Mouse (Mus musculus): Measurements from ENCODE around the gene Ccdc174.
"Not testable (repeated sequence)": the region's sequence is repeated elsewhere in the genome, so short reads cannot be mapped to it uniquely, and the experiment has no call there.

Ccdc174 gene

GRCm38 (mm10) chr6:91877885-91878651 is at the start of gene Ccdc174:
TSS of gene Ccdc174 (plus strand) at chr6:91878053.
- peak; percentile 42 for DNase-seq (ENCODE audit: low spot score)

GRCm38 (mm10) chr6:91832863-91833440 is 44.9 kb upstream of the Ccdc174 start:
- DNase-seq (ENCODE audit: low spot score), result no peak

GRCm38 (mm10) chr6:91839010-91839871 is 38.6 kb upstream of the Ccdc174 start:
- DNase-seq (ENCODE audit: low spot score), result no peak

- DNase-seq (ENCODE audit: low spot score), result no peak
Measured at GRCm38 (mm10) chr6:91842897-91843627, 34.8 kb upstream of the Ccdc174 start.

- no peak for DNase-seq (ENCODE audit: low spot score)
Measured at GRCm38 (mm10) chr6:91843628-91844153, 34.2 kb upstream of the Ccdc174 start.

GRCm38 (mm10) chr6:91852550-91852949 is 25.3 kb upstream of the Ccdc174 start:
- no peak for DNase-seq (ENCODE audit: low spot score)

GRCm38 (mm10) chr6:91858339-91858738 is 19.5 kb upstream of the Ccdc174 start:
- no peak for DNase-seq (ENCODE audit: low spot score)

- no peak for DNase-seq (ENCODE audit: low spot score)
Measured at GRCm38 (mm10) chr6:91862848-91863247, 15.0 kb upstream of the Ccdc174 start.

GRCm38 (mm10) chr6:91864595-91864994 is 13.3 kb upstream of the Ccdc174 start:
- no peak for DNase-seq (ENCODE audit: low spot score)

GRCm38 (mm10) chr6:91865601-91866000 is 12.3 kb upstream of the Ccdc174 start:
- DNase-seq (ENCODE audit: low spot score), result no peak

- DNase-seq (ENCODE audit: low spot score), result no peak
Measured at GRCm38 (mm10) chr6:91868091-91868490, 9.8 kb upstream of the Ccdc174 start.

GRCm38 (mm10) chr6:91872781-91873180 is 5.1 kb upstream of the Ccdc174 start:
- no peak for DNase-seq (ENCODE audit: low spot score)

- DNase-seq (ENCODE audit: low spot score), result no peak
Measured at GRCm38 (mm10) chr6:91883859-91884258, 6.0 kb downstream of the Ccdc174 start.

- no peak for DNase-seq (ENCODE audit: low spot score)
Measured at GRCm38 (mm10) chr6:91889255-91889906, 11.5 kb downstream of the Ccdc174 start.

- no peak for DNase-seq (ENCODE audit: low spot score)
Measured at GRCm38 (mm10) chr6:91890615-91891014, 12.8 kb downstream of the Ccdc174 start.

GRCm38 (mm10) chr6:91891776-91892175 is 13.9 kb downstream of the Ccdc174 start:
- DNase-seq (ENCODE audit: low spot score), result no peak

GRCm38 (mm10) chr6:91896783-91897182 is 18.9 kb downstream of the Ccdc174 start:
- no peak for DNase-seq (ENCODE audit: low spot score)

- peak; percentile 25 for DNase-seq (ENCODE audit: low spot score)
Measured at GRCm38 (mm10) chr6:91901505-91901904, 23.7 kb downstream of the Ccdc174 start.

GRCm38 (mm10) chr6:91902509-91902908 is 24.7 kb downstream of the Ccdc174 start, which contains the start of gene 4930590J08Rik:
TSS of gene 4930590J08Rik (plus strand) at chr6:91902809.
- DNase-seq (ENCODE audit: low spot score), result not testable (repeated sequence)

- no peak for DNase-seq (ENCODE audit: low spot score)
Measured at GRCm38 (mm10) chr6:91914011-91914410, 36.2 kb downstream of the Ccdc174 start.

GRCm38 (mm10) chr6:91917286-91917685 is 39.4 kb downstream of the Ccdc174 start:
- no peak for DNase-seq (ENCODE audit: low spot score)
